Mouse (Mus musculus) CD8-positive naive resting alpha-beta T cell, adult 2 months (primary cell): ENCODE data around the gene Kcnj14.
A peak's percentile ranks its signal among the peaks of the same experiment; 100 is the strongest.

Experiments
- DNase-seq, 2 experiments: peaks; one replicate each; pipeline ENCODE4 v3.0.0; 2022; ENCODE audit warnings: low read depth in 2 of 2, low spot score in 2 of 2

Gene Kcnj14

GRCm38 (mm10) chr7:45797661-45798510, 26.7 kb downstream of the Kcnj14 start:
- no peak for DNase-seq

- DNase-seq: no peak
Measured at GRCm38 (mm10) chr7:45796950-45797349, 27.6 kb downstream of the Kcnj14 start.

- DNase-seq: no peak
Measured at GRCm38 (mm10) chr7:45794971-45795370, 29.6 kb downstream of the Kcnj14 start.

GRCm38 (mm10) chr7:45793969-45794585, 30.5 kb downstream of the Kcnj14 start:
- no peak for DNase-seq

GRCm38 (mm10) chr7:45793240-45793639, 31.3 kb downstream of the Kcnj14 start:
- DNase-seq: no peak

- no peak for DNase-seq
Measured at GRCm38 (mm10) chr7:45791756-45792490, 32.7 kb downstream of the Kcnj14 start.

- no peak for DNase-seq
Measured at GRCm38 (mm10) chr7:45790721-45791120, 33.9 kb downstream of the Kcnj14 start.

- no peak for DNase-seq
Measured at GRCm38 (mm10) chr7:45787642-45788041, 36.9 kb downstream of the Kcnj14 start.

GRCm38 (mm10) chr7:45786661-45787413, 37.7 kb downstream of the Kcnj14 start:
- DNase-seq: no peak

GRCm38 (mm10) chr7:45786136-45786578, 38.4 kb downstream of the Kcnj14 start:
- peak in 1 of 2 experiments; percentile 15 for DNase-seq

GRCm38 (mm10) chr7:45785388-45786135, 39.0 kb downstream of the Kcnj14 start:
- DNase-seq: no peak

GRCm38 (mm10) chr7:45784524-45785372, 39.8 kb downstream of the Kcnj14 start, which contains the start of gene Sult2b1:
Gene Sult2b1, minus strand, starts transcription at chr7:45784669.
- DNase-seq: no peak

- peak in 1 of 2 experiments; percentile 32 for DNase-seq
Measured at GRCm38 (mm10) chr7:45783511-45784091, 41.0 kb downstream of the Kcnj14 start, which contains the start of gene Lmtk3. Gene Lmtk3, plus strand, starts transcription at chr7:45783738.

- no peak for DNase-seq
Measured at GRCm38 (mm10) chr7:45782271-45782670, 42.3 kb downstream of the Kcnj14 start.

GRCm38 (mm10) chr7:45779081-45779641, 45.4 kb downstream of the Kcnj14 start:
- peak; percentile 83 to 84 for DNase-seq

- DNase-seq: no peak
Measured at GRCm38 (mm10) chr7:45775237-45775636, 49.3 kb downstream of the Kcnj14 start.

GRCm38 (mm10) chr7:45771101-45771500, 53.5 kb downstream of the Kcnj14 start:
- no peak for DNase-seq

GRCm38 (mm10) chr7:45770427-45771082, 54.0 kb downstream of the Kcnj14 start:
- DNase-seq: no peak
